Mouse (Mus musculus) C2C12 (cell line): ENCODE measurements around the gene Stra8. TPM values are rescaled to one million over a fixed set of nuclear protein-coding genes. Genes with fewer than 3 reads are reported as not detected.

Source experiments
- H3K27me3 ChIP-seq: one replicate; pipeline ENCODE4 v1.6.1; 2011; ENCODE audit not compliant: control insufficient read depth, insufficient read depth, insufficient read length
- H3K36me3 ChIP-seq: one replicate; pipeline ENCODE4 v1.6.1; 2011; ENCODE audit not compliant: control insufficient read depth, insufficient read depth
- H3K4me3 ChIP-seq: one replicate; pipeline ENCODE4 v1.5.1; 2011; ENCODE audit warnings: mild to moderate bottlenecking, control low read depth; ENCODE audit not compliant: poor library complexity, insufficient read depth, severe bottlenecking
- H3K79me2 ChIP-seq: one replicate; pipeline ENCODE4 v1.6.1; 2011; ENCODE audit not compliant: control insufficient read depth, insufficient read depth
- H3K79me3 ChIP-seq: one replicate; pipeline ENCODE4 v1.6.1; 2011; ENCODE audit warnings: low read depth, control low read depth
- H3ac ChIP-seq: one replicate; pipeline ENCODE3; 2011; ENCODE audit warnings: low read depth; ENCODE audit not compliant: control insufficient read depth, insufficient read length
- CEBPB ChIP-seq: IDR thresholded peaks from one replicate; pipeline ENCODE4 v1.6.1; 2011; ENCODE audit warnings: low read depth, mild to moderate bottlenecking, control low read depth, moderate library complexity
- CTCF ChIP-seq: IDR thresholded peaks from one replicate; pipeline ENCODE4 v1.5.1; 2011; ENCODE audit not compliant: control insufficient read depth, insufficient read depth, insufficient read length
- FOSL1 ChIP-seq: IDR thresholded peaks from one replicate; pipeline ENCODE4 v1.8.0; 2011; ENCODE audit warnings: mild to moderate bottlenecking, low read length; ENCODE audit not compliant: poor library complexity, insufficient read depth, severe bottlenecking
- MAX ChIP-seq: IDR thresholded peaks from one replicate; pipeline ENCODE4 v1.6.1; 2011; ENCODE audit warnings: mild to moderate bottlenecking, control low read depth
- MYOD1 ChIP-seq: IDR thresholded peaks from one replicate; pipeline ENCODE4 v1.6.1; 2011; ENCODE audit warnings: low read depth; ENCODE audit not compliant: control insufficient read depth, insufficient read length
- MYOG ChIP-seq: IDR thresholded peaks from one replicate; pipeline ENCODE4 v1.6.1; 2011; ENCODE audit not compliant: control insufficient read depth, insufficient read length; ENCODE audit errors: extremely low read depth
- USF1 ChIP-seq: IDR thresholded peaks from one replicate; pipeline ENCODE4 v1.6.1; 2011; ENCODE audit warnings: low read depth, mild to moderate bottlenecking, control low read depth, moderate library complexity
- long read RNA-seq, 2 experiments: library from polyadenylated mRNA; unstranded; transcript quantifications; one replicate each; pipeline ENCODE4 v2.0.0; 2019 to 2020
- polyA plus RNA-seq: library from polyadenylated mRNA; unstranded; fragments of >200 nt; fragmentation: generic; extraction: Trizol; gene quantifications from one replicate; pipeline ENCODE4 v1.2.1, GENCODE M21; 2012; ENCODE audit warnings: missing spikeins

Stra8 gene
- not detected for polyA plus RNA-seq
- long read RNA-seq, experiment 1, result 0 reads
- long read RNA-seq, experiment 2, result 0 reads

GRCm38 (mm10) chr6:34919956-34920355 lies at the start of gene Stra8:
TSS of gene Stra8 (plus strand) at chr6:34920163.
- H3K4me3 ChIP-seq, result no peak within 1 kb of the TSS
- H3K36me3 ChIP-seq, result no peaks in the 10 kb centered on the region
- no peaks in the 10 kb centered on the region for H3K79me2 ChIP-seq
- no peaks in the 10 kb centered on the region for H3K27me3 ChIP-seq
- H3ac ChIP-seq, result no peak within 1 kb of the TSS
- no peaks in the 10 kb centered on the region for H3K79me3 ChIP-seq
- TF ChIP-seq MYOG (no peak), CTCF (no peak), CEBPB (no peak), MYOD1 (no peak), FOSL1 (no peak), MAX (no peak), USF1 (no peak)

- TF ChIP-seq MYOG, result no peak
- no peak for TF ChIP-seq MAX
- TF ChIP-seq FOSL1, result no peak
- no peak for TF ChIP-seq USF1
- TF ChIP-seq CTCF, result no peak
- no peak for TF ChIP-seq CEBPB
- no peak for TF ChIP-seq MYOD1
- Histone ChIP-seq H3ac (no peak overlapping the region), H3K79me2 (peaks cover 2% of the 10 kb centered on the region), H3K4me3 (no peak overlapping the region), H3K27me3 (no peaks in the 10 kb centered on the region), H3K36me3 (peaks cover 16% of the 10 kb centered on the region), H3K79me3 (no peaks in the 10 kb centered on the region)
These were observed 49.2 kb upstream of the Stra8 start for GRCm38 (mm10) chr6:34870724-34871123.

GRCm38 (mm10) chr6:34871929-34872328 lies 48.0 kb upstream of the Stra8 start:
- H3K79me3 ChIP-seq, result no peaks in the 10 kb centered on the region
- no peak overlapping the region for H3K4me3 ChIP-seq
- no peaks in the 10 kb centered on the region for H3K27me3 ChIP-seq
- no peak overlapping the region for H3ac ChIP-seq
- peaks cover 23% of the 10 kb centered on the region for H3K36me3 ChIP-seq
- TF ChIP-seq USF1 (no peak), FOSL1 (no peak), MYOD1 (no peak), MAX (no peak), MYOG (no peak), CEBPB (no peak), CTCF (no peak)
- H3K79me2 ChIP-seq, result peaks cover 14% of the 10 kb centered on the region

- peaks cover 23% of the 10 kb centered on the region for H3K36me3 ChIP-seq
- H3K79me3 ChIP-seq, result peaks cover 3% of the 10 kb centered on the region
- H3K4me3 ChIP-seq, result no peak overlapping the region
- H3K79me2 ChIP-seq, result peaks cover 23% of the 10 kb centered on the region
- no peak overlapping the region for H3ac ChIP-seq
- H3K27me3 ChIP-seq, result no peaks in the 10 kb centered on the region
- TF ChIP-seq MYOD1, result no peak
- no peak for TF ChIP-seq CTCF
These were observed 47.1 kb upstream of the Stra8 start for GRCm38 (mm10) chr6:34872871-34873270.

GRCm38 (mm10) chr6:34874101-34874921 lies 45.7 kb upstream of the Stra8 start:
- no peaks in the 10 kb centered on the region for H3K27me3 ChIP-seq
- H3K79me3 ChIP-seq, result peaks cover 3% of the 10 kb centered on the region
- H3K36me3 ChIP-seq, result peaks cover 23% of the 10 kb centered on the region
- H3K4me3 ChIP-seq, result no peak overlapping the region
- peak overlapping the region; percentile 27 for H3ac ChIP-seq
- TF ChIP-seq MYOD1, result peak; percentile 36
- no peak for TF ChIP-seq MAX
- H3K79me2 ChIP-seq, result peaks cover 23% of the 10 kb centered on the region

GRCm38 (mm10) chr6:34875268-34875761 lies 44.6 kb upstream of the Stra8 start:
- H3K36me3 ChIP-seq, result peaks cover 23% of the 10 kb centered on the region
- H3K4me3 ChIP-seq, result no peak overlapping the region
- H3ac ChIP-seq, result no peak overlapping the region
- TF ChIP-seq USF1 (no peak), CTCF (no peak), CEBPB (no peak), FOSL1 (no peak), MYOD1 (no peak), MYOG (no peak), MAX (no peak)
- H3K79me2 ChIP-seq, result peaks cover 23% of the 10 kb centered on the region
- peaks cover 3% of the 10 kb centered on the region for H3K79me3 ChIP-seq
- H3K27me3 ChIP-seq, result no peaks in the 10 kb centered on the region
